Mouse (Mus musculus): ENCODE measurements at regions not wholly inside any gene's neighbourhood (a gene's known extent, or its start where the extent isn't known, plus 50 kb on each side); places are given as distances from the start of the nearest gene placed in this dataset.
A peak's percentile ranks its signal among the peaks of the same experiment; 100 is the strongest.

DNA sequence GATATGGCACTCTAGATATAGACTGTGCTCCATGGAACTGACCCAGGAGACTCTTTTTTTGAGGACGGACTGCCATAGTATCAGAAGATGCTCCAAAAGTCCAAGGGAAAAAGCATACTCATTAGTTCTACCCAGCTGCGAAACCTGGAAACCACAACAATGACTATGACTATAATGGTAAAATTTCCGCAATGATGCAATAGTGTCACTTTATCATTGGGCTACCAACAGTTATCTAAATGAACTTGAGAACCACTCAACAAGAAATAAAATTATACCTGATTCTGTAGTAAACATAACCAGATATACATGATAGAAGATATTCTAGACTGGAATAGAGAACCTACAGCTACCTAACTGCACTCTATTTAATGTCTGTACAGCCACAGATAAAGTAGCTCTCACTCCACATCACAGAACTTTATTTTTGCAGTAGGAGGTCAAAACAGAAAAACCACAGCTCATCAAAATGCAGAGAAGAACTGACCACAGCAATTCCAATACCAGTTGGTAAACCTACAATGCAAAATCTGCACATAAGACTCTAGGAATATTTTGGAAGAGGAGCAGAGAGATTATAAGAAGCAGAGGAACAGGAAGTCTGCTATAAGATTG, 1255.8 kb upstream of the Zeb2 start:
- Histone ChIP-seq H3K9ac (ENCODE audit: low read depth, low read length) (no peak overlapping the region), H3K4me3 (ENCODE audit: low read length) (no peak overlapping the region), H3K27ac (ENCODE audit: low read length) (no peak overlapping the region), H3K9me3 (ENCODE audit: control insufficient read depth, low read length) (no peaks in the 10 kb centered on the region), H3K4me1 (ENCODE audit: control insufficient read depth, insufficient read depth, low read length) (no peaks in the 10 kb centered on the region), H3K27me3 (replicated peaks; ENCODE audit: control insufficient read depth, insufficient read depth, low read length) (no peaks in the 10 kb centered on the region), H3K4me2 (ENCODE audit: low read depth, low read length) (no peak overlapping the region), H3K36me3 (ENCODE audit: control insufficient read depth, insufficient read depth, low read length) (no peaks in the 10 kb centered on the region)
- 91% methylated on average over 3 of the region's 3 CpGs for WGBS
- ATAC-seq, result no peak

GRCm38 (mm10) chr2:46371755-46372154, 1254.6 kb upstream of the Zeb2 start:
- Histone ChIP-seq H3K27me3 (replicated peaks; ENCODE audit: control insufficient read depth, insufficient read depth, low read length) (no peaks in the 10 kb centered on the region), H3K9ac (ENCODE audit: low read depth, low read length) (no peak overlapping the region), H3K9me3 (ENCODE audit: control insufficient read depth, low read length) (no peaks in the 10 kb centered on the region), H3K27ac (ENCODE audit: low read length) (no peak overlapping the region), H3K4me1 (ENCODE audit: control insufficient read depth, insufficient read depth, low read length) (no peaks in the 10 kb centered on the region), H3K4me2 (ENCODE audit: low read depth, low read length) (no peak overlapping the region), H3K4me3 (ENCODE audit: low read length) (no peak overlapping the region), H3K36me3 (ENCODE audit: control insufficient read depth, insufficient read depth, low read length) (no peaks in the 10 kb centered on the region)
- ATAC-seq, result no peak
- 56% methylated on average over 1 of the region's 1 CpGs for WGBS

- no peaks in the 10 kb centered on the region for H3K9me3 ChIP-seq (ENCODE audit: control insufficient read depth, low read length)
- 60% methylated on average over 5 of the region's 5 CpGs for WGBS
- no peak overlapping the region for H3K4me2 ChIP-seq (ENCODE audit: low read depth, low read length)
- peak; percentile 73 for ATAC-seq
- no peak overlapping the region for H3K27ac ChIP-seq (ENCODE audit: low read length)
- no peaks in the 10 kb centered on the region for H3K27me3 ChIP-seq (replicated peaks; ENCODE audit: control insufficient read depth, insufficient read depth, low read length)
- no peaks in the 10 kb centered on the region for H3K36me3 ChIP-seq (ENCODE audit: control insufficient read depth, insufficient read depth, low read length)
- no peak overlapping the region for H3K9ac ChIP-seq (ENCODE audit: low read depth, low read length)
- H3K4me1 ChIP-seq (ENCODE audit: control insufficient read depth, insufficient read depth, low read length), result no peaks in the 10 kb centered on the region
- no peak overlapping the region for H3K4me3 ChIP-seq (ENCODE audit: low read length)
Measured at GRCm38 (mm10) chr2:46370949-46371348, 1253.8 kb upstream of the Zeb2 start.

GRCm38 (mm10) chr2:46368882-46369281, 1251.7 kb upstream of the Zeb2 start:
- 95% methylated on average over 4 of the region's 4 CpGs for WGBS
- Histone ChIP-seq H3K4me3 (ENCODE audit: low read length) (no peak overlapping the region), H3K9ac (ENCODE audit: low read depth, low read length) (no peak overlapping the region), H3K27me3 (replicated peaks; ENCODE audit: control insufficient read depth, insufficient read depth, low read length) (no peaks in the 10 kb centered on the region), H3K4me2 (ENCODE audit: low read depth, low read length) (no peak overlapping the region), H3K27ac (ENCODE audit: low read length) (no peak overlapping the region), H3K4me1 (ENCODE audit: control insufficient read depth, insufficient read depth, low read length) (no peaks in the 10 kb centered on the region), H3K36me3 (ENCODE audit: control insufficient read depth, insufficient read depth, low read length) (no peaks in the 10 kb centered on the region), H3K9me3 (ENCODE audit: control insufficient read depth, low read length) (no peaks in the 10 kb centered on the region)
- no peak for ATAC-seq

DNA sequence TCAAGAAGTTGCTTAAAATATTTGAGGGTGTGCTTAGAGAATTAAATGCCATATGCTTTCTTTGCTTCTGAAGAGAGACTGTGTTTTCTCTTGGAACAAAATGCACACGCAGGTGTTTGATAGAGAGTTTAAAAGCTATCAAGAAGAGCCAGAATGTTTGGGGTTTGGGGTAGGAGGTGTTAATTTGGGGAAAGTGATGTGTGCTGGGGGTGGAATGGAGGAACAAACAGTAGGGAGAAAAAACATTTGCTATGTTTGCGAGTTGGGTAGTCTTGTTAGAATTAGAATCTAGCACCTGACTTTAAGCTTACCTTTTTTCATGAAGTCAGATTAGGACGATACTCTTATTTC, 1248.9 kb upstream of the Zeb2 start:
- Histone ChIP-seq H3K4me1 (ENCODE audit: control insufficient read depth, insufficient read depth, low read length) (no peaks in the 10 kb centered on the region), H3K4me2 (ENCODE audit: low read depth, low read length) (no peak overlapping the region), H3K27ac (ENCODE audit: low read length) (no peak overlapping the region), H3K27me3 (replicated peaks; ENCODE audit: control insufficient read depth, insufficient read depth, low read length) (no peaks in the 10 kb centered on the region), H3K9ac (ENCODE audit: low read depth, low read length) (no peak overlapping the region), H3K36me3 (ENCODE audit: control insufficient read depth, insufficient read depth, low read length) (no peaks in the 10 kb centered on the region), H3K9me3 (ENCODE audit: control insufficient read depth, low read length) (no peaks in the 10 kb centered on the region), H3K4me3 (ENCODE audit: low read length) (no peak overlapping the region)
- WGBS, result 80% methylated on average over 3 of the region's 3 CpGs
- no peak for ATAC-seq

DNA sequence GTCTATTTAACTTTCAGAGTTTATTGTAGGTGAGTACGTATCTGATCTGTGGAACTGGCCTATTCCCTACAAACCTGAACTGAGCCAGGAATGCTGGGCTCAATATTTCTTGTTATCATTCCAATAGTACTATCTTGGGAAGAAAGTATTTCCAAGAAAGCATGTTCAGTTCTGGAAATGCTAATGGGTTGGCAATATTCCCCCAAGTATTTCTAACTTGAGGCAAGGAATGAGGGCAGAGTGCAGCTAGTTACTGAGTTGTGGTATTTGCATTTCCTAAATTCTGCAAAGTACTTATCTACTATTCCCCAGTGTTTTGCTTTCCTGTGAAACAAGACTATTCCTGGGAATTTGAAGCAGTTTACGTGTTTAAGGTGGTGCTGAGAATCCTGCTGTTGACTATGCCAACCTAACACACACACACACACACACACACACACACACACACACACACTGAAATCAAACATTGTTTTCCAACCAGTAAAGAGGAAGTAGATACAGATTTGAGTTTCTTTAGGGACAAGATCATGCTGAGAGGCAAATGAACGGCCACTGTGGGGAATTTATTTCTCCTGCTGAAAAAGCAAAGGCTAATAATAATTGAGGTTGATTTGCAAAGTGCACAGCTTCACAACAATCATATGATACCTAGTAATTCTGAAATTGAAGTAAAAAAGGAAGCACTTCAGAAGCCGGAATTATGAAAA, 1248.4 kb upstream of the Zeb2 start:
- Histone ChIP-seq H3K9me3 (ENCODE audit: control insufficient read depth, low read length) (no peaks in the 10 kb centered on the region), H3K9ac (ENCODE audit: low read depth, low read length) (no peak overlapping the region), H3K27me3 (replicated peaks; ENCODE audit: control insufficient read depth, insufficient read depth, low read length) (no peaks in the 10 kb centered on the region), H3K27ac (ENCODE audit: low read length) (no peak overlapping the region), H3K4me1 (ENCODE audit: control insufficient read depth, insufficient read depth, low read length) (no peaks in the 10 kb centered on the region), H3K36me3 (ENCODE audit: control insufficient read depth, insufficient read depth, low read length) (no peaks in the 10 kb centered on the region), H3K4me3 (ENCODE audit: low read length) (no peak overlapping the region), H3K4me2 (ENCODE audit: low read depth, low read length) (no peak overlapping the region)
- no peak for ATAC-seq
- WGBS, result 85% methylated on average over 4 of the region's 4 CpGs

- Histone ChIP-seq H3K36me3 (ENCODE audit: control insufficient read depth, insufficient read depth, low read length) (no peaks in the 10 kb centered on the region), H3K4me2 (ENCODE audit: low read depth, low read length) (no peak overlapping the region), H3K27me3 (replicated peaks; ENCODE audit: control insufficient read depth, insufficient read depth, low read length) (no peaks in the 10 kb centered on the region), H3K4me3 (ENCODE audit: low read length) (no peak overlapping the region), H3K9me3 (ENCODE audit: control insufficient read depth, low read length) (no peaks in the 10 kb centered on the region), H3K27ac (ENCODE audit: low read length) (no peak overlapping the region), H3K4me1 (ENCODE audit: control insufficient read depth, insufficient read depth, low read length) (no peaks in the 10 kb centered on the region), H3K9ac (ENCODE audit: low read depth, low read length) (no peak overlapping the region)
- ATAC-seq, result no peak
- 68% methylated on average over 4 of the region's 4 CpGs for WGBS
Measured at GRCm38 (mm10) chr2:46360049-46360712, 1243.0 kb upstream of the Zeb2 start.

- Histone ChIP-seq H3K4me3 (ENCODE audit: low read length) (no peak overlapping the region), H3K9ac (ENCODE audit: low read depth, low read length) (no peak overlapping the region), H3K27me3 (replicated peaks; ENCODE audit: control insufficient read depth, insufficient read depth, low read length) (no peaks in the 10 kb centered on the region), H3K4me1 (ENCODE audit: control insufficient read depth, insufficient read depth, low read length) (no peaks in the 10 kb centered on the region), H3K4me2 (ENCODE audit: low read depth, low read length) (no peak overlapping the region), H3K27ac (ENCODE audit: low read length) (no peak overlapping the region), H3K36me3 (ENCODE audit: control insufficient read depth, insufficient read depth, low read length) (no peaks in the 10 kb centered on the region), H3K9me3 (ENCODE audit: control insufficient read depth, low read length) (no peaks in the 10 kb centered on the region)
- WGBS, result 85% methylated on average over 3 of the region's 3 CpGs
- no peak for ATAC-seq
Measured at GRCm38 (mm10) chr2:46358225-46358624, 1241.0 kb upstream of the Zeb2 start.

- WGBS, result 87% methylated on average over 3 of the region's 3 CpGs
- Histone ChIP-seq H3K9me3 (ENCODE audit: control insufficient read depth, low read length) (no peaks in the 10 kb centered on the region), H3K27ac (ENCODE audit: low read length) (no peak overlapping the region), H3K9ac (ENCODE audit: low read depth, low read length) (no peak overlapping the region), H3K27me3 (replicated peaks; ENCODE audit: control insufficient read depth, insufficient read depth, low read length) (no peaks in the 10 kb centered on the region), H3K36me3 (ENCODE audit: control insufficient read depth, insufficient read depth, low read length) (no peaks in the 10 kb centered on the region), H3K4me2 (ENCODE audit: low read depth, low read length) (no peak overlapping the region), H3K4me1 (ENCODE audit: control insufficient read depth, insufficient read depth, low read length) (no peaks in the 10 kb centered on the region), H3K4me3 (ENCODE audit: low read length) (no peak overlapping the region)
- no peak for ATAC-seq
Measured at GRCm38 (mm10) chr2:46356651-46357050, 1239.5 kb upstream of the Zeb2 start.
